Mouse (Mus musculus): ENCODE data around the gene Cntrob. TPM values are rescaled to one million over a fixed set of nuclear protein-coding genes. Genes with fewer than 3 reads are reported as not detected.

Cntrob gene
- 10 to 100 TPM; 13.4 to 16.1 TPM for total RNA-seq (2021)
- long read RNA-seq, experiment 1, partial matches to known transcripts: 3 of 11 reads
- long read RNA-seq, experiment 1, other reads (novel, unspliced or antisense): 6 of 11 reads
- long read RNA-seq, experiment 2, partial matches to known transcripts: 3 of 10 reads
- long read RNA-seq, experiment 2, other reads (novel, unspliced or antisense): 3 of 10 reads

GRCm38 (mm10) chr11:69323667-69324111 lies at the start of gene Cntrob, which contains the start of gene Trappc1:
TSS of gene Cntrob (minus strand) at chr11:69323775.
TSS of gene Trappc1 (plus strand) at chr11:69323980.
- peak; percentile 99 for DNase-seq (ENCODE audit: low spot score in 2 of 2)
- intact Hi-C loops (cut with DNase I): loop anchor here (5.0 kb wide), 1 partner anchor 56 kb away; no protein-coding TSS in a partner anchor

GRCm38 (mm10) chr11:69372780-69373170 lies 49.2 kb upstream of the Cntrob start:
- no peak for DNase-seq (ENCODE audit: low spot score in 2 of 2)
- intact Hi-C loops (cut with DNase I): no loop called here

GRCm38 (mm10) chr11:69372056-69372779 lies 48.6 kb upstream of the Cntrob start:
- peak; percentile 66 to 71 for DNase-seq (ENCODE audit: low spot score in 2 of 2)
- intact Hi-C loops (cut with DNase I): no loop called here

- no peak for DNase-seq (ENCODE audit: low spot score in 2 of 2)
- intact Hi-C loops (cut with DNase I): no loop called here
Observed at GRCm38 (mm10) chr11:69371601-69372000, 48.0 kb upstream of the Cntrob start.

GRCm38 (mm10) chr11:69370817-69371215 lies 47.2 kb upstream of the Cntrob start:
- DNase-seq (ENCODE audit: low spot score in 2 of 2): no peak
- intact Hi-C loops (cut with DNase I): no loop called here

GRCm38 (mm10) chr11:69369990-69370816 lies 46.6 kb upstream of the Cntrob start:
- intact Hi-C loops (cut with DNase I): loop anchor here (5.0 kb wide), 2 partner anchors 43 to 248 kb away; partner anchors contain the start of genes 9130213A22Rik, Hes7 and Kcnab3
- DNase-seq (ENCODE audit: low spot score in 2 of 2): no peak

- intact Hi-C loops (cut with DNase I): loop anchor here (5.0 kb wide), 2 partner anchors 42 to 247 kb away; partner anchors contain the start of genes 9130213A22Rik, Hes7 and Kcnab3
Observed at GRCm38 (mm10) chr11:69369215-69369989, 45.8 kb upstream of the Cntrob start, which contains the start of gene Chd3. TSS of gene Chd3 (minus strand) at chr11:69369406.

GRCm38 (mm10) chr11:69368356-69369214 lies 45.0 kb upstream of the Cntrob start:
- peak in 1 of 2 experiments; percentile 31 for DNase-seq (ENCODE audit: low spot score in 2 of 2)
- intact Hi-C loops (cut with DNase I): loop anchor here (5.0 kb wide), 2 partner anchors 41 to 246 kb away; partner anchors contain the start of genes 9130213A22Rik, Hes7 and Kcnab3

More at GRCm38 (mm10) chr11:69369215-69369989, 45.8 kb upstream of the Cntrob start, which contains the start of gene Chd3:
- no peak for DNase-seq (ENCODE audit: low spot score in 2 of 2)

GRCm38 (mm10) chr11:69367616-69368355 lies 44.2 kb upstream of the Cntrob start:
- intact Hi-C loops (cut with DNase I): loop anchor here (2.0 to 5.0 kb wide), 3 partner anchors 27 to 245 kb away; partner anchors contain the start of genes 9130213A22Rik, Hes7, Kcnab3 and Rnf227

GRCm38 (mm10) chr11:69366855-69367615 lies 43.5 kb upstream of the Cntrob start:
- DNase-seq (ENCODE audit: low spot score in 2 of 2): peak; percentile 50 to 70
- intact Hi-C loops (cut with DNase I): loop anchor here (2.0 to 5.0 kb wide), 3 partner anchors 26 to 245 kb away; partner anchors contain the start of genes 9130213A22Rik, Hes7, Kcnab3 and Rnf227

More at GRCm38 (mm10) chr11:69367616-69368355, 44.2 kb upstream of the Cntrob start:
- no peak for DNase-seq (ENCODE audit: low spot score in 2 of 2)

GRCm38 (mm10) chr11:69366157-69366854 lies 42.7 kb upstream of the Cntrob start:
- peak; percentile 96 to 98 for DNase-seq (ENCODE audit: low spot score in 2 of 2)
- intact Hi-C loops (cut with DNase I): loop anchor here (2.0 to 5.0 kb wide), 3 partner anchors 26 to 244 kb away; partner anchors contain the start of genes 9130213A22Rik, Hes7, Kcnab3 and Rnf227

GRCm38 (mm10) chr11:69365722-69366121 lies 42.1 kb upstream of the Cntrob start:
- intact Hi-C loops (cut with DNase I): loop anchor here (2.0 to 5.0 kb wide), 3 partner anchors 25 to 243 kb away; partner anchors contain the start of genes 9130213A22Rik, Hes7, Kcnab3 and Rnf227
- no peak for DNase-seq (ENCODE audit: low spot score in 2 of 2)

- DNase-seq (ENCODE audit: low spot score in 2 of 2): peak; percentile 89 to 94
- intact Hi-C loops (cut with DNase I): loop anchor here (5.0 kb wide), 2 partner anchors 38 to 243 kb away; partner anchors contain the start of genes 9130213A22Rik, Hes7 and Kcnab3
Observed at GRCm38 (mm10) chr11:69364910-69365309, 41.3 kb upstream of the Cntrob start.

GRCm38 (mm10) chr11:69364376-69364775 lies 40.8 kb upstream of the Cntrob start:
- DNase-seq (ENCODE audit: low spot score in 2 of 2): no peak
- intact Hi-C loops (cut with DNase I): no loop called here

- intact Hi-C loops (cut with DNase I): no loop called here
- no peak for DNase-seq (ENCODE audit: low spot score in 2 of 2)
Observed at GRCm38 (mm10) chr11:69362479-69362878, 38.9 kb upstream of the Cntrob start.
